Mouse (Mus musculus) CH12.LX (cell line): ENCODE data around the gene Gm20538. TPM values are rescaled to one million over a fixed set of nuclear protein-coding genes. Genes with fewer than 3 reads are reported as not detected.

Experiments
- DNase-seq: peaks from one replicate; pipeline ENCODE4 v3.0.0-alpha.2; 2013; ENCODE audit errors: extremely low read depth
- H3K27ac ChIP-seq: 2 replicates; pipeline ENCODE4 v1.5.1; 2012; ENCODE audit warnings: low read depth, mild to moderate bottlenecking, control low read depth, moderate library complexity; ENCODE audit not compliant: insufficient read depth
- H3K27me3 ChIP-seq: replicated peaks from 2 replicates; pipeline ENCODE3; 2012; ENCODE audit warnings: inconsistent platforms
- H3K36me3 ChIP-seq, 2 experiments: replicated peaks in 1 of 2; 2 replicates each; pipeline versions ENCODE3 to v1.6.1; 2012; ENCODE audit warnings: inconsistent platforms in 1 of 2, low read length in 1 of 2, mild to moderate bottlenecking in 1 of 2, mixed read lengths in 1 of 2, moderate library complexity in 1 of 2; ENCODE audit not compliant: control insufficient read depth in 1 of 2, insufficient read depth in 1 of 2
- H3K4me1 ChIP-seq, 2 experiments: 2 replicates each; pipeline ENCODE4 v1.6.1; 2012; ENCODE audit warnings: inconsistent platforms in 1 of 2, moderate library complexity in 1 of 2; ENCODE audit not compliant: insufficient read depth in 2 of 2, control insufficient read depth in 1 of 2
- H3K4me2 ChIP-seq: 2 replicates; pipeline ENCODE4 v1.6.1; 2012; ENCODE audit warnings: low read depth, mild to moderate bottlenecking, control low read depth; ENCODE audit not compliant: poor library complexity, insufficient read depth, severe bottlenecking
- H3K4me3 ChIP-seq, 3 experiments: fragments of 150-350 bp in 1 of 3; sonication (generic) in 1 of 3; replicated peaks in 1 of 3; 2 replicates each; pipeline versions ENCODE3 to v1.5.1; 2011 to 2012; ENCODE audit warnings: low read depth in 2 of 3, low read length in 2 of 3, mild to moderate bottlenecking in 2 of 3, moderate library complexity in 2 of 3, control low read depth in 1 of 3, improper control_type of control experiment in 1 of 3, inconsistent platforms in 1 of 3, mixed read lengths in 1 of 3; ENCODE audit not compliant: poor library complexity in 1 of 3
- H3K79me2 ChIP-seq: replicated peaks from 2 replicates; pipeline ENCODE4 v1.6.1; 2012; ENCODE audit warnings: mild to moderate bottlenecking, moderate library complexity; ENCODE audit not compliant: control insufficient read depth, poor library complexity, insufficient read depth, severe bottlenecking; ENCODE audit errors: extremely low read depth
- H3K9ac ChIP-seq: 2 replicates; pipeline ENCODE4 v1.6.1; 2012; ENCODE audit warnings: low read depth, mild to moderate bottlenecking, control low read depth, moderate library complexity; ENCODE audit not compliant: insufficient read depth
- H3K9me3 ChIP-seq: replicated peaks from 2 replicates; pipeline ENCODE3; 2012; ENCODE audit warnings: low read length, inconsistent platforms, mixed read lengths
- BHLHE40 ChIP-seq: IDR thresholded peaks from 2 replicates; pipeline ENCODE4 v1.6.1; 2011; ENCODE audit warnings: mild to moderate bottlenecking, low read depth, low read length, improper control_type of control experiment
- CHD1 ChIP-seq: IDR thresholded peaks from 2 replicates; pipeline ENCODE4 v1.6.1; 2012; ENCODE audit warnings: low read depth, low read length, improper control_type of control experiment, inconsistent platforms
- CTCF ChIP-seq, 2 experiments: IDR thresholded peaks in 1 of 2; conservative IDR thresholded peaks in 1 of 2; 2 replicates each; pipeline ENCODE4 v1.5.1; 2011 to 2012; ENCODE audit warnings: low read depth in 2 of 2, low read length in 2 of 2, improper control_type of control experiment in 1 of 2, inconsistent platforms in 1 of 2, mild to moderate bottlenecking in 1 of 2, moderate library complexity in 1 of 2
- JUND ChIP-seq: conservative IDR thresholded peaks from 2 replicates; pipeline ENCODE4 v1.6.1; 2011; ENCODE audit warnings: low read depth, low read length, improper control_type of control experiment
- MAFK ChIP-seq: IDR thresholded peaks from 2 replicates; pipeline ENCODE4 v1.6.1; 2011; ENCODE audit warnings: low read length, improper control_type of control experiment; ENCODE audit not compliant: insufficient replicate concordance
- MAX ChIP-seq: IDR thresholded peaks from 2 replicates; pipeline ENCODE4 v1.6.1; 2011; ENCODE audit warnings: low read length, improper control_type of control experiment
- MEF2A ChIP-seq: IDR thresholded peaks from 2 replicates; pipeline ENCODE4 v1.6.1; 2014; ENCODE audit warnings: low read depth, mild to moderate bottlenecking, inconsistent platforms, low read length, improper control_type of control experiment, borderline replicate concordance
- MYC ChIP-seq: IDR thresholded peaks from 2 replicates; pipeline ENCODE4 v1.6.1; 2011; ENCODE audit warnings: low read depth, mild to moderate bottlenecking, improper control_type of control experiment, low read length
- NELFE ChIP-seq: IDR thresholded peaks from 2 replicates; pipeline ENCODE4 v1.6.1; 2011; ENCODE audit warnings: low read depth, low read length, improper control_type of control experiment
- POLR2A ChIP-seq: IDR thresholded peaks from 2 replicates; pipeline ENCODE4 v1.6.1; 2011; ENCODE audit warnings: low read depth, mild to moderate bottlenecking, improper control_type of control experiment, low read length
- RCOR1 ChIP-seq: conservative IDR thresholded peaks from 2 replicates; pipeline ENCODE4 v1.6.1; 2012; ENCODE audit warnings: low read depth, mild to moderate bottlenecking, inconsistent platforms, low read length, improper control_type of control experiment
- TBP ChIP-seq: conservative IDR thresholded peaks from 2 replicates; pipeline ENCODE4 v1.6.1; 2011; ENCODE audit warnings: low read depth, low read length, improper control_type of control experiment
- UBTF ChIP-seq: IDR thresholded peaks from 2 replicates; pipeline ENCODE4 v1.6.1; 2012; ENCODE audit warnings: low read depth, mild to moderate bottlenecking, inconsistent platforms, low read length, improper control_type of control experiment, moderate library complexity
- USF1 ChIP-seq: IDR thresholded peaks from 2 replicates; pipeline ENCODE4 v1.6.1; 2014; ENCODE audit warnings: low read depth, mild to moderate bottlenecking, inconsistent platforms, low read length, improper control_type of control experiment
- ZKSCAN1 ChIP-seq: IDR thresholded peaks from 2 replicates; pipeline ENCODE4 v1.6.1; 2012; ENCODE audit warnings: low read depth, inconsistent platforms, low read length, improper control_type of control experiment, borderline replicate concordance
- ZNF384 ChIP-seq: IDR thresholded peaks from 2 replicates; pipeline ENCODE4 v1.6.1; 2012; ENCODE audit warnings: low read depth, low read length, improper control_type of control experiment, inconsistent platforms
- dilution Hi-C: fragments of 300-500 bp; cut with MboI; formaldehyde crosslinking; loops from 2 replicates; pipeline ENCODE4 v1.14.3; 2020; ENCODE audit warnings: low sequenced_read_pairs; ENCODE audit not compliant: extremely low pct_unique_long_range_greater_than_20kb, extremely low pct_ligation_motif_present
- in situ Hi-C: fragments of 300-500 bp; cut with MboI; formaldehyde crosslinking; loops from 3 replicates; pipeline ENCODE4 v1.14.3; 2019; ENCODE audit warnings: low sequenced_read_pairs, low pct_ligation_motif_present, low pct_unique_long_range_greater_than_20kb, mixed read lengths
- polyA plus RNA-seq: library from polyadenylated mRNA; unstranded; fragments of >175 nt; gene quantifications from 2 replicates; pipeline ENCODE4 v1.2.1, GENCODE M21; 2012; ENCODE audit warnings: low read depth; ENCODE audit not compliant: insufficient read length
- total RNA-seq, 2 experiments: library from RNA; depleted of rRNA; stranded (reverse); fragments of 300-350 nt in 1 of 2; fragments of >200 nt in 1 of 2; gene quantifications; 2 replicates each; pipeline ENCODE4 v1.2.3; 2012 to 2014

The Gm20538 gene
- total and polyA plus RNA-seq, 3 experiments = 1.7 TPM; not detected in 2

DNA sequence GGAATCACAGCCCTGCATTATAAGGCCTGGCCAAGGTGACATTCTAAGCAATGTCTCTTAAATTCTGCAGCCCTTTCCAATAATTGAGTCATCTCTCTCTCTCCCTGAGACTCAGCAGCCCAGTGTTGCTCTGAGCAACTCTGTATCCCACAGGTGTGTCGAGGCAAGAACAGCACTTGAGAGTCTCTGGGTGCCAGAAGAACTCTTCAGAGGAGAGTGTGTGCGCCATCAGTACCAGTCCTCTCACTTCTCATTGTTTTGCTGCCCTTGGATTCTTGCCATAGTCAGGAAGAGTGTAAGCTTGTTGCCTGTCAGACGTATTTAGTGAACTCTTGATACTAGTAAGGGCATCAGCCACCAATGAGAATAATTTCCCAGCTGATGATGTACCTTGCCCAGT lies 15.1 kb upstream of the Gm20538 start:
- peaks cover 30% of the 10 kb centered on the region for H3K79me2 ChIP-seq
- TF ChIP-seq MAFK = no peak
- TF ChIP-seq USF1 = no peak
- no peak for TF ChIP-seq MEF2A
- TF ChIP-seq TBP = no peak
- no peak for TF ChIP-seq CHD1
- no peak for TF ChIP-seq JUND
- TF ChIP-seq ZNF384 = no peak
- no peak for TF ChIP-seq MAX
- no peak for TF ChIP-seq UBTF
- TF ChIP-seq MYC = no peak
- no peak for TF ChIP-seq NELFE
- TF ChIP-seq CTCF (conservative IDR thresholded peaks at IDR 0.05 in 1 of 2, IDR thresholded peaks at IDR 0.05 in 1 of 2; ENCODE audit: low read depth in 2 of 2, low read length in 2 of 2) = no peak
- no peak for TF ChIP-seq RCOR1
- TF ChIP-seq BHLHE40 = no peak
- no peak for TF ChIP-seq POLR2A
- no peak for TF ChIP-seq ZKSCAN1
- TF ChIP-seq, all 38 proteins: peak for 0
- no peaks in the 10 kb centered on the region for H3K27me3 ChIP-seq
- H3K9ac ChIP-seq = no peak overlapping the region
- DNase-seq = no peak
- H3K4me1 ChIP-seq = peaks cover 4 to 19% of the 10 kb centered on the region in 2 experiments; a peak in 3 of 4 replicates
- no peak overlapping the region for H3K4me3 ChIP-seq
- in situ Hi-C loops = no loop called here
- dilution Hi-C loops = no loop called here
- H3K4me2 ChIP-seq = no peak overlapping the region
- H3K27ac ChIP-seq = no peak overlapping the region
- no peaks in the 10 kb centered on the region for H3K9me3 ChIP-seq
- peaks cover 80 to 88% of the 10 kb centered on the region in 2 experiments for H3K36me3 ChIP-seq

DNA sequence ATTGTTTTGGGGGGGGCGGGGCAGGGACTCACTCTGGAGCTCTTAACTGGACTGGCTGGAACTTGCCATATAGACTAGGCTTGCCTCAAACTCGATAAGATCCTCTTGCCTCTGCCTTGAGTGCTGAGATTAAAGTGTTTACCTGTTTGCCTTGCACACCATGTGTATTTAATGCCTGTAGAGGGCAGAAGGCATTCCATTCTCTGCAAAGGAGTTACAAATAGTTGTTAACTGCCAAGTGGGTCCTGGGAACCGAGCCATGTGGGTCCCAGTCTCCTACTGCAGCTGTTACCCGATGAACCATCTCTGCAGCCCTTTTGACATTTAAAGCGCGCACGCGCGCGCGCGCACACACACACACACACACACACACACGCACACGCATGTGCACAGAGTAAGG lies 11.4 kb upstream of the Gm20538 start:
- dilution Hi-C loops = no loop called here
- H3K36me3 ChIP-seq = peaks cover 46 to 52% of the 10 kb centered on the region in 2 experiments

More for the DNA sequence above, 11.4 kb upstream of the Gm20538 start:
- H3K9ac ChIP-seq = no peak overlapping the region
- no peak for DNase-seq
- peaks cover 30% of the 10 kb centered on the region for H3K79me2 ChIP-seq
- in situ Hi-C loops = no loop called here
- TF ChIP-seq POLR2A (no peak), BHLHE40 (no peak), TBP (no peak)
- H3K27ac ChIP-seq = no peak overlapping the region
- H3K4me3 ChIP-seq = no peak overlapping the region
- H3K4me2 ChIP-seq = peak overlapping the region; percentile 59
- no peaks in the 10 kb centered on the region for H3K9me3 ChIP-seq
- H3K4me1 ChIP-seq = peaks cover 4 to 22% of the 10 kb centered on the region in 2 experiments; a peak in 3 of 4 replicates
- no peaks in the 10 kb centered on the region for H3K27me3 ChIP-seq
